Comparison of ENCODE assay signal across 25 mouse cellular contexts in genomic region chr2:94387846-94388245, GRCm38 (mm10). TPM values are rescaled to one million over a fixed set of nuclear protein-coding genes. Genes with fewer than 3 reads are reported as not detected.
A peak's percentile ranks its signal among the peaks of the same experiment; 100 is the strongest.
DNase-seq lines count a peak whose midpoint lies in the region; ATAC-seq and TF ChIP-seq lines count a peak whose summit lies in the region.
"Had no signal": no experiment of that assay in that cellular context is flagged by ENCODE, and none has a peak within 500 bp of the region (broad histone marks: within the 10 kb centered on the region; RNA-seq: fewer than 3 reads in every experiment).

No protein-coding gene starts in this region.

- no peaks in the 10 kb centered on the region for H3K9me3 ChIP-seq in heart, embryonic 13.5 days
- H3K9me3 ChIP-seq in heart, embryonic 10.5 days: no peaks in the 10 kb centered on the region
- H3K9me3 ChIP-seq: forebrain, embryonic 10.5 days; hindbrain, embryonic 10.5 days; hindbrain, embryonic 13.5 days; intestine, embryonic 15.5 days had no signal

- H3K79me2 ChIP-seq in myocyte (ENCODE audit: control insufficient read depth, insufficient read depth): peaks cover 12% of the 10 kb centered on the region

- no peak overlapping the region for H3K4me2 ChIP-seq in heart, embryonic 13.5 days
- peak overlapping the region; percentile 42 for H3K4me2 ChIP-seq in myocyte (ENCODE audit: low read depth)
- H3K4me2 ChIP-seq: hindbrain, embryonic 13.5 days; intestine, embryonic 15.5 days had no signal

- H3K36me3 ChIP-seq in heart, embryonic 13.5 days: peaks cover 34% of the 10 kb centered on the region
- peaks cover 27% of the 10 kb centered on the region for H3K36me3 ChIP-seq in heart, embryonic 10.5 days
- H3K36me3 ChIP-seq in myocyte (ENCODE audit: control insufficient read depth, insufficient read depth): peaks cover 18% of the 10 kb centered on the region

- peak overlapping the region; percentile 28; the same call in 1 of the 2 replicates for H3K27ac ChIP-seq in heart, embryonic 13.5 days (replicated peaks)
- no peak overlapping the region for H3K27ac ChIP-seq in heart, embryonic 10.5 days
- H3K27ac ChIP-seq: forebrain, embryonic 10.5 days; heart, adult 2 months; hindbrain, embryonic 10.5 days; hindbrain, embryonic 13.5 days; intestine, embryonic 15.5 days had no signal

- H3K4me1 ChIP-seq in heart, embryonic 13.5 days: peaks cover 28% of the 10 kb centered on the region
- H3K4me1 ChIP-seq in heart, embryonic 10.5 days: peaks cover 13% of the 10 kb centered on the region
- H3K4me1 ChIP-seq: forebrain, embryonic 10.5 days; hindbrain, embryonic 10.5 days; hindbrain, embryonic 13.5 days; intestine, embryonic 15.5 days had no signal

- H3ac ChIP-seq in myocyte (ENCODE audit: control insufficient read depth, insufficient read length): no peak overlapping the region

- ATAC-seq in frontal cortex, adult (ENCODE audit: low TSS enrichment): peak; percentile 31
- no peak for ATAC-seq in heart, embryonic 13.5 days (ENCODE audit: extremely low read depth, insufficient number of reproducible peaks, low FRiP score, low TSS enrichment)
- ATAC-seq: CD4-positive, CD25-positive, alpha-beta regulatory T cell, adult 4 months; forebrain, embryonic 14.5 days; forebrain, postnatal 0 days; hindbrain, embryonic 16.5 days; intestine, embryonic 15.5 days had no signal

- no peak for DNase-seq in frontal cortex, postnatal 25 days (ENCODE audit: low spot score in 2 of 2)
- DNase-seq in heart, embryonic 10.5 days (ENCODE audit: low spot score): no peak
- DNase-seq in 3T3-L1 (ENCODE audit: low read depth, low spot score): peak; percentile 55
- DNase-seq in spleen, postnatal 36 days (ENCODE audit: low spot score in 2 of 2): no peak
- DNase-seq: adrenal gland, adult 2 months; adrenal gland, postnatal 25 days; cerebellum, adult 18-20 months; cerebellum, adult 9-10 months; cerebellum, postnatal 14 days; forebrain, postnatal 0 days; gastrocnemius, postnatal 14 days; heart, adult 2 months; heart, postnatal 10 days; heart, postnatal 36 days; kidney, adult 11 months had no signal

- no peak for TF ChIP-seq POLR2A in myocyte (IDR thresholded peaks at IDR 0.05; ENCODE audit: insufficient read length, low read depth)

- H3K4me3 ChIP-seq in heart, embryonic 13.5 days: no peak overlapping the region
- no peak overlapping the region for H3K4me3 ChIP-seq in heart, embryonic 10.5 days
- no peak overlapping the region for H3K4me3 ChIP-seq in myocyte
- H3K4me3 ChIP-seq: forebrain, embryonic 10.5 days; heart, adult 2 months; hindbrain, embryonic 10.5 days; hindbrain, embryonic 13.5 days; intestine, embryonic 15.5 days had no signal

- H3K9ac ChIP-seq in heart, embryonic 13.5 days: no peak overlapping the region
- H3K9ac ChIP-seq: forebrain, postnatal 0 days; hindbrain, embryonic 13.5 days; intestine, embryonic 15.5 days had no signal

- WGBS in heart, embryonic 13.5 days: 71% methylated on average over 5 of the region's 5 CpGs
- WGBS in heart, embryonic 10.5 days: 85% methylated on average over 5 of the region's 5 CpGs

- no peaks in the 10 kb centered on the region for H3K27me3 ChIP-seq in heart, embryonic 13.5 days (replicated peaks)
- H3K27me3 ChIP-seq in heart, embryonic 10.5 days (ENCODE audit: insufficient read depth, poor library complexity, severe bottlenecking): no peaks in the 10 kb centered on the region
- H3K27me3 ChIP-seq in myocyte (ENCODE audit: control insufficient read depth, insufficient read depth, insufficient read length): no peaks in the 10 kb centered on the region
- H3K27me3 ChIP-seq: hindbrain, embryonic 13.5 days; intestine, embryonic 15.5 days had no signal

TF ChIP-seq in myocyte, 11 proteins besides CTCF, POLR2A, EP300 and RAD21:
- TF ChIP-seq TCF12 (IDR thresholded peaks at IDR 0.05; ENCODE audit: insufficient read depth, poor library complexity, severe bottlenecking) (no peak), MYOD1 (IDR thresholded peaks at IDR 0.05; ENCODE audit: control insufficient read depth in 1 of 3, insufficient read length in 2 of 3, low read depth in 2 of 3) (no peak), TCF3 (IDR thresholded peaks at IDR 0.05; ENCODE audit: insufficient read length, low read depth) (no peak), REST (IDR thresholded peaks at IDR 0.05; ENCODE audit: insufficient read depth, insufficient read length) (no peak), SRF (IDR thresholded peaks at IDR 0.05; ENCODE audit: control insufficient read depth, insufficient read length, low read depth) (no peak), POLR2AphosphoS2 (IDR thresholded peaks at IDR 0.05; ENCODE audit: insufficient read length, low read depth) (no peak), MYOG (IDR thresholded peaks at IDR 0.05; ENCODE audit: control insufficient read depth in 1 of 3, insufficient read depth in 1 of 3, insufficient read length in 2 of 3, low read depth in 2 of 3) (no peak), CEBPB (IDR thresholded peaks at IDR 0.05; ENCODE audit: insufficient read depth, poor library complexity, severe bottlenecking) (no peak)

RNA-seq across cellular contexts. Expression of gene Ttc17, which starts 18.6 kb away (rescaled TPM):
- polyA plus RNA-seq in heart, embryonic 13.5 days (2015; fragmentation: Nextera tagmentation; extraction: Ambion mirVana): 13.7 and 14.9 TPM in 2 replicates
- polyA plus RNA-seq in heart, embryonic 10.5 days (2016; fragmentation: Nextera tagmentation; extraction: Ambion mirVana): 12.9 and 14.1 TPM in 2 replicates
- polyA plus RNA-seq in myocyte (2012; fragmentation: generic; extraction: Trizol): 13.5 TPM

RNA-seq across cellular contexts. Expression of gene Api5, which starts 50.1 kb away (rescaled TPM):
- polyA plus RNA-seq in heart, embryonic 13.5 days (2015; fragmentation: Nextera tagmentation; extraction: Ambion mirVana): 74.8 and 77.3 TPM in 2 replicates
- polyA plus RNA-seq in heart, embryonic 10.5 days (2016; fragmentation: Nextera tagmentation; extraction: Ambion mirVana): 109 and 133 TPM in 2 replicates
- 24.9 TPM for polyA plus RNA-seq in myocyte (2012; fragmentation: generic; extraction: Trizol)
